Mouse (Mus musculus): ENCODE measurements at regions not wholly inside any gene's neighbourhood (a gene's known extent, or its start where the extent isn't known, plus 50 kb on each side); places are given as distances from the start of the nearest gene placed in this dataset.

- H3K27me3 ChIP-seq (replicated peaks) = no peaks in the 10 kb centered on the region
- WGBS = 37% methylated on average over 9 of the region's 9 CpGs
- H3K4me1 ChIP-seq = peaks cover 18% of the 10 kb centered on the region
- H3K36me3 ChIP-seq = no peaks in the 10 kb centered on the region
- no peaks in the 10 kb centered on the region for H3K9me3 ChIP-seq
- H3K4me3 ChIP-seq = no peak overlapping the region
- H3K4me2 ChIP-seq = peak overlapping the region; percentile 44
- no peak overlapping the region for H3K9ac ChIP-seq
- H3K27ac ChIP-seq (replicated peaks) = peak overlapping the region; percentile 61
- ATAC-seq (ENCODE audit: extremely low read depth, insufficient number of reproducible peaks, low FRiP score, low TSS enrichment) = no peak
Observed at GRCm38 (mm10) chr17:9775668-9776151, 106.2 kb upstream of the Pabpc6 start.

- H3K36me3 ChIP-seq = no peaks in the 10 kb centered on the region
- 63% methylated on average over 11 of the region's 11 CpGs for WGBS
- H3K4me3 ChIP-seq = no peak overlapping the region
- H3K4me1 ChIP-seq = peaks cover 18% of the 10 kb centered on the region
- H3K9me3 ChIP-seq = no peaks in the 10 kb centered on the region
- ATAC-seq (ENCODE audit: extremely low read depth, insufficient number of reproducible peaks, low FRiP score, low TSS enrichment) = no peak
- peak overlapping the region; percentile 44; the same call in 1 of the 2 replicates for H3K4me2 ChIP-seq
- H3K27ac ChIP-seq (replicated peaks) = peak overlapping the region; percentile 61
- H3K27me3 ChIP-seq (replicated peaks) = no peaks in the 10 kb centered on the region
- no peak overlapping the region for H3K9ac ChIP-seq
Observed at GRCm38 (mm10) chr17:9774740-9775629, 105.5 kb upstream of the Pabpc6 start.

GRCm38 (mm10) chr17:9773744-9774143 is 104.2 kb upstream of the Pabpc6 start:
- Histone ChIP-seq H3K27me3 (replicated peaks) (no peaks in the 10 kb centered on the region), H3K27ac (replicated peaks) (no peak overlapping the region), H3K9ac (no peak overlapping the region), H3K4me2 (no peak overlapping the region), H3K4me3 (no peak overlapping the region), H3K9me3 (no peaks in the 10 kb centered on the region), H3K4me1 (peaks cover 16% of the 10 kb centered on the region), H3K36me3 (no peaks in the 10 kb centered on the region)
- no peak for ATAC-seq (ENCODE audit: extremely low read depth, insufficient number of reproducible peaks, low FRiP score, low TSS enrichment)
- WGBS = 74% methylated on average over 2 of the region's 2 CpGs

GRCm38 (mm10) chr17:9768275-9768674 is 98.8 kb upstream of the Pabpc6 start:
- Histone ChIP-seq H3K4me2 (no peak overlapping the region), H3K27me3 (replicated peaks) (no peaks in the 10 kb centered on the region), H3K9ac (no peak overlapping the region), H3K4me3 (no peak overlapping the region), H3K27ac (replicated peaks) (peak overlapping the region; percentile 80), H3K9me3 (no peaks in the 10 kb centered on the region), H3K4me1 (peaks cover 23% of the 10 kb centered on the region), H3K36me3 (no peaks in the 10 kb centered on the region)
- ATAC-seq (ENCODE audit: extremely low read depth, insufficient number of reproducible peaks, low FRiP score, low TSS enrichment) = no peak

- H3K27ac ChIP-seq (replicated peaks) = no peak overlapping the region
- no peaks in the 10 kb centered on the region for H3K9me3 ChIP-seq
- no peaks in the 10 kb centered on the region for H3K36me3 ChIP-seq
- H3K4me2 ChIP-seq = peak overlapping the region; percentile 69
- ATAC-seq (ENCODE audit: extremely low read depth, insufficient number of reproducible peaks, low FRiP score, low TSS enrichment) = no peak
- no peak overlapping the region for H3K4me3 ChIP-seq
- H3K9ac ChIP-seq = no peak overlapping the region
- WGBS = 74% methylated on average over 5 of the region's 5 CpGs
- peaks cover 31% of the 10 kb centered on the region for H3K4me1 ChIP-seq
- H3K27me3 ChIP-seq (replicated peaks) = no peaks in the 10 kb centered on the region
Observed at GRCm38 (mm10) chr17:9765680-9766250, 96.2 kb upstream of the Pabpc6 start.

- peak overlapping the region; percentile 86 for H3K27ac ChIP-seq (replicated peaks)
- no peaks in the 10 kb centered on the region for H3K27me3 ChIP-seq (replicated peaks)
- no peaks in the 10 kb centered on the region for H3K9me3 ChIP-seq
- peak overlapping the region; percentile 61 for H3K4me3 ChIP-seq
- peak overlapping the region; percentile 69 for H3K4me2 ChIP-seq
- H3K9ac ChIP-seq = peak overlapping the region; percentile 80
- no peak for ATAC-seq (ENCODE audit: extremely low read depth, insufficient number of reproducible peaks, low FRiP score, low TSS enrichment)
- no peaks in the 10 kb centered on the region for H3K36me3 ChIP-seq
- H3K4me1 ChIP-seq = peaks cover 40% of the 10 kb centered on the region
- WGBS = 2% methylated on average over 22 of the region's 22 CpGs
Observed at GRCm38 (mm10) chr17:9764701-9765359, 95.3 kb upstream of the Pabpc6 start.

GRCm38 (mm10) chr17:9764041-9764606 is 94.6 kb upstream of the Pabpc6 start:
- peak overlapping the region; percentile 80 for H3K9ac ChIP-seq
- peaks cover 46% of the 10 kb centered on the region for H3K4me1 ChIP-seq

GRCm38 (mm10) chr17:9763110-9763509 is 93.6 kb upstream of the Pabpc6 start:
- H3K27ac ChIP-seq (replicated peaks) = no peak overlapping the region
- H3K36me3 ChIP-seq = no peaks in the 10 kb centered on the region
- no peaks in the 10 kb centered on the region for H3K9me3 ChIP-seq
- H3K9ac ChIP-seq = no peak overlapping the region
- H3K4me1 ChIP-seq = peaks cover 41% of the 10 kb centered on the region
- H3K4me3 ChIP-seq = no peak overlapping the region
- H3K4me2 ChIP-seq = peak overlapping the region; percentile 69; the same call in 1 of the 2 replicates
- 45% methylated on average over 9 of the region's 9 CpGs for WGBS
- no peak for ATAC-seq (ENCODE audit: extremely low read depth, insufficient number of reproducible peaks, low FRiP score, low TSS enrichment)
- H3K27me3 ChIP-seq (replicated peaks) = no peaks in the 10 kb centered on the region

More at GRCm38 (mm10) chr17:9764041-9764606, 94.6 kb upstream of the Pabpc6 start:
- H3K9me3 ChIP-seq = no peaks in the 10 kb centered on the region
- peak overlapping the region; percentile 65 for H3K27ac ChIP-seq (replicated peaks)
- peak overlapping the region; percentile 61 for H3K4me3 ChIP-seq
- H3K36me3 ChIP-seq = no peaks in the 10 kb centered on the region
- peak overlapping the region; percentile 69 for H3K4me2 ChIP-seq
- 8% methylated on average over 9 of the region's 9 CpGs for WGBS
- ATAC-seq (ENCODE audit: extremely low read depth, insufficient number of reproducible peaks, low FRiP score, low TSS enrichment) = no peak
- no peaks in the 10 kb centered on the region for H3K27me3 ChIP-seq (replicated peaks)

GRCm38 (mm10) chr17:9762436-9762835 is 92.9 kb upstream of the Pabpc6 start:
- Histone ChIP-seq H3K4me2 (no peak overlapping the region), H3K4me3 (no peak overlapping the region), H3K4me1 (peaks cover 41% of the 10 kb centered on the region), H3K36me3 (no peaks in the 10 kb centered on the region), H3K27ac (replicated peaks) (no peak overlapping the region), H3K9me3 (no peaks in the 10 kb centered on the region), H3K9ac (no peak overlapping the region), H3K27me3 (replicated peaks) (no peaks in the 10 kb centered on the region)
- no peak for ATAC-seq (ENCODE audit: extremely low read depth, insufficient number of reproducible peaks, low FRiP score, low TSS enrichment)
- WGBS = 74% methylated on average over 7 of the region's 7 CpGs

GRCm38 (mm10) chr17:9760706-9761059 is 91.2 kb upstream of the Pabpc6 start:
- H3K4me2 ChIP-seq = peak overlapping the region; percentile 20; the same call in 1 of the 2 replicates
- peaks cover 43% of the 10 kb centered on the region for H3K4me1 ChIP-seq
- H3K36me3 ChIP-seq = no peaks in the 10 kb centered on the region
- no peak overlapping the region for H3K9ac ChIP-seq
- no peaks in the 10 kb centered on the region for H3K27me3 ChIP-seq (replicated peaks)
- no peaks in the 10 kb centered on the region for H3K9me3 ChIP-seq
- 57% methylated on average over 2 of the region's 2 CpGs for WGBS
- ATAC-seq (ENCODE audit: extremely low read depth, insufficient number of reproducible peaks, low FRiP score, low TSS enrichment) = no peak
- H3K27ac ChIP-seq (replicated peaks) = peak overlapping the region; percentile 75
- H3K4me3 ChIP-seq = no peak overlapping the region

- Histone ChIP-seq H3K4me3 (no peak overlapping the region), H3K36me3 (no peaks in the 10 kb centered on the region), H3K9me3 (no peaks in the 10 kb centered on the region), H3K4me2 (peak overlapping the region; percentile 20), H3K27ac (replicated peaks) (peak overlapping the region; percentile 75), H3K9ac (no peak overlapping the region), H3K27me3 (replicated peaks) (no peaks in the 10 kb centered on the region), H3K4me1 (peaks cover 42% of the 10 kb centered on the region)
- no peak for ATAC-seq (ENCODE audit: extremely low read depth, insufficient number of reproducible peaks, low FRiP score, low TSS enrichment)
- 44% methylated on average over 8 of the region's 8 CpGs for WGBS
Observed at GRCm38 (mm10) chr17:9760026-9760705, 90.6 kb upstream of the Pabpc6 start.
